10 mouse cellular contexts compared by ENCODE assay signal in the genomic region with DNA sequence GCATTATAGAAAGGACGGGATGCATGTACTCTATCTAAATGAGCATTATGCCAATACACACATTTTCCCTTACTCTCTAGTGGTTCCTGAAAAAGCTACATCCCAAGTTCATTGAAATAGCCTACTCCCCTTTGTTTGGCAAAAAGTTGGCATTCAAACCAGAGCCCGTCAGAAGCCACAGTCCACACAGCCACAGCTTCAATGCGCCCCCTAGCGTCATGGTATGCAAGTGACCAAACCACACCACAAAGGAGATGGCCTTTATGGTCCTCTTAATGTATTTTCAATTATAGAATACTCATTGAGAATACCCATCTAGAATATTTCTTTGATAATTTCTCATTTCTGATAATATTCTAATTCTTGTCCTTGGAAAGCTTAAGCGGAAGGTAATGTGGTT.
DNase-seq lines count a peak whose midpoint lies in the region; ATAC-seq lines count a peak whose summit lies in the region.
"Had no signal": no experiment of that assay in that cellular context is flagged by ENCODE, and none has a peak within 500 bp of the region (broad histone marks: within the 10 kb centered on the region; RNA-seq: fewer than 3 reads in every experiment).

No protein-coding gene starts in this region.

- no peak overlapping the region for H3K27ac ChIP-seq in kidney, embryonic 16.5 days (ENCODE audit: low read length)
- H3K27ac ChIP-seq in forebrain, embryonic 16.5 days (ENCODE audit: low read length) = no peak overlapping the region
- H3K27ac ChIP-seq: embryonic facial prominence, embryonic 13.5 days; macrophage had no signal

- ATAC-seq in kidney, embryonic 16.5 days (ENCODE audit: low FRiP score, low TSS enrichment) = no peak
- ATAC-seq in forebrain, embryonic 16.5 days = peak; percentile 72; the same call in 1 of the 2 replicates
- ATAC-seq in activated CD4-positive, CD25-positive, alpha-beta regulatory T cell, adult 4 months = no peak

- 0 out of 2 replicates have a peak, but pooled peaks cover 2% of the 10 kb centered on the region for H3K4me1 ChIP-seq in kidney, embryonic 16.5 days (ENCODE audit: insufficient read depth, low read length)
- 0 out of 2 replicates have a peak, but pooled peaks cover 2% of the 10 kb centered on the region for H3K4me1 ChIP-seq in forebrain, embryonic 16.5 days (replicated peaks; ENCODE audit: control insufficient read depth, insufficient read depth, low read length)

- no peak overlapping the region for H3K4me2 ChIP-seq in kidney, embryonic 16.5 days (replicated peaks; ENCODE audit: low read depth, low read length)
- H3K4me2 ChIP-seq in forebrain, embryonic 16.5 days (ENCODE audit: low read length) = no peak overlapping the region
- H3K4me2 ChIP-seq: embryonic facial prominence, embryonic 13.5 days had no signal

- H3K27me3 ChIP-seq in kidney, embryonic 16.5 days (ENCODE audit: insufficient read depth, low read length) = no peaks in the 10 kb centered on the region
- H3K27me3 ChIP-seq in forebrain, embryonic 16.5 days (replicated peaks; ENCODE audit: control insufficient read depth, insufficient read depth, low read length) = no peaks in the 10 kb centered on the region
- H3K27me3 ChIP-seq: embryonic facial prominence, embryonic 13.5 days had no signal

- DNase-seq in kidney, adult 18-20 months = peak; percentile 40
- peak; percentile 34 for DNase-seq in Muller cell, postnatal 12 days (ENCODE audit: inconsistent ontology term)
- DNase-seq in cerebellum, adult 11-12 months = peak; percentile 26
- peak; percentile 20 for DNase-seq in layer of hippocampus, adult 9-11 months
- peak; percentile 25 to 48 for DNase-seq in lung, postnatal 4 days

- H3K9ac ChIP-seq in kidney, embryonic 16.5 days (replicated peaks; ENCODE audit: low read length) = no peak overlapping the region
- H3K9ac ChIP-seq in forebrain, embryonic 16.5 days (replicated peaks; ENCODE audit: low read depth, low read length) = no peak overlapping the region
- H3K9ac ChIP-seq: embryonic facial prominence, embryonic 13.5 days had no signal

- no peak overlapping the region for H3K4me3 ChIP-seq in kidney, embryonic 16.5 days (ENCODE audit: low read length)
- H3K4me3 ChIP-seq in forebrain, embryonic 16.5 days (replicated peaks; ENCODE audit: low read length) = no peak overlapping the region
- H3K4me3 ChIP-seq: embryonic facial prominence, embryonic 13.5 days had no signal

- WGBS in kidney, embryonic 16.5 days = 34% methylated on average over 5 of the region's 5 CpGs
- WGBS in forebrain, embryonic 16.5 days = 26% methylated on average over 5 of the region's 5 CpGs

- H3K9me3 ChIP-seq in kidney, embryonic 16.5 days (ENCODE audit: low read length) = no peaks in the 10 kb centered on the region
- H3K9me3 ChIP-seq in forebrain, embryonic 16.5 days (ENCODE audit: control insufficient read depth, low read length) = no peaks in the 10 kb centered on the region
- H3K9me3 ChIP-seq: embryonic facial prominence, embryonic 13.5 days had no signal

- no peaks in the 10 kb centered on the region for H3K36me3 ChIP-seq in kidney, embryonic 16.5 days (ENCODE audit: insufficient read depth, low read length)
- no peaks in the 10 kb centered on the region for H3K36me3 ChIP-seq in forebrain, embryonic 16.5 days (ENCODE audit: control insufficient read depth, insufficient read depth)
- H3K36me3 ChIP-seq: embryonic facial prominence, embryonic 13.5 days had no signal
